Comparison of ENCODE assay signal across 13 mouse cellular contexts in the genomic region with DNA sequence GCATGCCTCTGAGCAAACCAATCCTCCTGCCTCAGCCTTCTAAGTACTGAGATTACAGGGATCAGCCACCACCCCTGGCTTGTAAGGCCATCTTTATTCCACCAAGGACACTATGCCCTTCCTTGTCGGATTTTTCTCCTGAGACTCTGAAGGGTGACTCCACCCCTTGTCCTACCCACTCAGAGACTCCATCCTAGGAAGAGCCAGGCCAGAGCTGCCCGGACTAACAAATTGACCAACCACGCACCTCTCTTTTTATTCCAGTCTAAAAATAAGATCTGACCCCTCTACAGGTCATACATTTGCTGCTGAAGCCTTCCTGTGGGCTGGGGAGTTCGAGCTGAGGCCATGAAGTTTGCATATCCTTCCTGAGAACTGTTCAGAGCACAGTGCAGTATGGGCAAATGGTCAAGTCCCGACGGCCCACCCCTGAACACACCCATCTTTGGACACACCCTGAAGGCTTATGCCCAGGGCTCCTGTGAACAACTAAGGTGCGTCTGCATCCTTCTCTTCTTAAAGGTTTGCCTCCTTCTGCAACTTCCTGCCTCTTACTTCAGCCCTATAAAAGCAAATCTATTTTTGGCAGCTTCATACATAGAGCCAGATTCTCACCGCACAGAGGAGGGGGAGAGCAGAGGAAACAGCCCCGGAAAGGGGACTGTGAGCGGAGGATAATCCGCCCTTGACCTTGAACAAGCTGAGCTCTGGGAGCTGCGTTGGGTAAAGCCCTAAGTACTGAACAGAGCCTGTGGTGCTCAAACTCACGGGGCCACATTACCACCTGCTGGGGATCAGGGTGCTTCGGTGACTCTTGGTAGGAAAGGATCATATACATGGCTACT. TPM values are rescaled to one million over a fixed set of nuclear protein-coding genes. Genes with fewer than 3 reads are reported as not detected.
DNase-seq lines count a peak whose midpoint lies in the region; ATAC-seq and TF ChIP-seq lines count a peak whose summit lies in the region.
"Had no signal": no experiment of that assay in that cellular context is flagged by ENCODE, and none has a peak within 500 bp of the region (broad histone marks: within the 10 kb centered on the region; RNA-seq: fewer than 3 reads in every experiment).

No protein-coding gene starts in this region.

- H3K9me3 ChIP-seq in liver, postnatal 0 days (ENCODE audit: low read length) = no peaks in the 10 kb centered on the region
- H3K9me3 ChIP-seq: embryonic facial prominence, embryonic 10.5 days; forebrain, embryonic 12.5 days; intestine, embryonic 15.5 days; liver, embryonic 12.5 days had no signal

- no peaks in the 10 kb centered on the region for H3K4me1 ChIP-seq in liver, postnatal 0 days (ENCODE audit: insufficient read depth)
- H3K4me1 ChIP-seq: forebrain, embryonic 12.5 days; liver, embryonic 12.5 days had no signal

- H3K36me3 ChIP-seq in liver, postnatal 0 days (replicated peaks; ENCODE audit: insufficient read depth, low read length) = no peaks in the 10 kb centered on the region
- H3K36me3 ChIP-seq: embryonic facial prominence, embryonic 10.5 days; forebrain, embryonic 12.5 days; intestine, embryonic 15.5 days; liver, embryonic 12.5 days had no signal

- H3K4me2 ChIP-seq in liver, postnatal 0 days (ENCODE audit: low read depth, low read length) = no peak overlapping the region
- H3K4me2 ChIP-seq: forebrain, embryonic 12.5 days; intestine, embryonic 15.5 days; liver, embryonic 12.5 days had no signal

- no peak for ATAC-seq in liver, postnatal 0 days
- ATAC-seq: intestine, embryonic 15.5 days; liver, embryonic 12.5 days had no signal

- H3K27ac ChIP-seq in liver, postnatal 0 days (ENCODE audit: low read depth) = no peak overlapping the region
- H3K27ac ChIP-seq: embryonic facial prominence, embryonic 10.5 days; forebrain, embryonic 12.5 days; intestine, embryonic 15.5 days; liver, embryonic 12.5 days had no signal

- intact Hi-C loops in heart, postnatal 10 days (cut with DNase I) = no loop called here

- no peaks in the 10 kb centered on the region for H3K27me3 ChIP-seq in liver, postnatal 0 days (ENCODE audit: insufficient read depth, low read length)
- H3K27me3 ChIP-seq: forebrain, embryonic 12.5 days; intestine, embryonic 15.5 days; liver, embryonic 12.5 days had no signal

- no peak overlapping the region for H3K9ac ChIP-seq in liver, postnatal 0 days (replicated peaks)
- H3K9ac ChIP-seq: forebrain, embryonic 12.5 days; intestine, embryonic 15.5 days; liver, embryonic 12.5 days had no signal

- no peak overlapping the region for H3K4me3 ChIP-seq in liver, postnatal 0 days (ENCODE audit: low read depth, low read length)
- H3K4me3 ChIP-seq: embryonic facial prominence, embryonic 10.5 days; forebrain, embryonic 12.5 days; intestine, embryonic 15.5 days; liver, embryonic 12.5 days had no signal

- TF ChIP-seq EP300 in liver, postnatal 0 days (IDR thresholded peaks at IDR 0.05; ENCODE audit: low read depth) = no peak

- WGBS in liver, postnatal 0 days (ENCODE audit: insufficient replicate concordance) = 45% methylated on average over 14 of the region's 14 CpGs

- no peak for TF ChIP-seq CTCF in liver, postnatal 0 days (IDR thresholded peaks at IDR 0.05; ENCODE audit: low read depth)

- peak; percentile 45 to 57 for DNase-seq in heart, adult 18-20 months
- DNase-seq in heart, adult 8-10 months (ENCODE audit: low spot score) = no peak
- peak; percentile 23 for DNase-seq in thymus, postnatal 25 days
- no peak for DNase-seq in thymus, postnatal 4 days
- peak; percentile 49 to 64 for DNase-seq in heart, postnatal 10 days
- no peak for DNase-seq in urinary bladder, postnatal 4 days (ENCODE audit: low spot score in 2 of 2)
- no peak for DNase-seq in liver, postnatal 0 days
- DNase-seq in urinary bladder, postnatal 25 days (ENCODE audit: low spot score) = no peak
- DNase-seq: gastrocnemius, postnatal 36 days had no signal

RNA-seq across cellular contexts. Expression of gene 1700019N19Rik, which starts 24.5 kb away (rescaled TPM):
- total RNA-seq in heart, adult 18-20 months (2021) = not detected
- total RNA-seq in heart, adult 8-10 months (2022) = not detected
- total RNA-seq in heart, postnatal 10 days (2021) = not detected
- not detected in 2 replicates for polyA plus RNA-seq in liver, postnatal 0 days (2015; fragmentation: Nextera tagmentation; extraction: Ambion mirVana)
- total RNA-seq: gastrocnemius, postnatal 36 days had no signal
- polyA plus RNA-seq: forebrain, embryonic 12.5 days; intestine, embryonic 15.5 days had no signal

RNA-seq across cellular contexts. Expression of gene Pnliprp2, which starts 59.3 kb away (rescaled TPM):
- not detected for total RNA-seq in heart, adult 18-20 months (2021)
- total RNA-seq in heart, adult 8-10 months (2022) = not detected
- not detected for total RNA-seq in heart, postnatal 10 days (2021)
- polyA plus RNA-seq in liver, postnatal 0 days (2015; fragmentation: Nextera tagmentation; extraction: Ambion mirVana) = 0.34 TPM in 1 of 2 replicates, not detected in the other
- total RNA-seq: gastrocnemius, postnatal 36 days had no signal
- polyA plus RNA-seq: embryonic facial prominence, embryonic 10.5 days; forebrain, embryonic 12.5 days had no signal

Comparison
In these comparisons a context has a peak if more than half of its experiments do, and no peak if none do; other contexts are left out.
1. DNase-seq: peak in heart, adult 18-20 months (2 of 2), thymus, postnatal 25 days (single experiment) and heart, postnatal 10 days (2 of 2); none in heart, adult 8-10 months (single experiment), thymus, postnatal 4 days (single experiment), urinary bladder, postnatal 4 days (0 of 2), liver, postnatal 0 days (single experiment) and urinary bladder, postnatal 25 days (single experiment).